Mouse (Mus musculus): ENCODE data around the gene Zfp638. TPM values are rescaled to one million over a fixed set of nuclear protein-coding genes. Genes with fewer than 3 reads are reported as not detected.

The Zfp638 gene
- polyA plus RNA-seq, 2 experiments: 55.4 to 61.8 TPM

GRCm38 (mm10) chr6:83906659-83907058, 39.8 kb downstream of the Zfp638 start:
- no peaks in the 10 kb centered on the region for H3K4me1 ChIP-seq (ENCODE audit: control insufficient read depth, insufficient read depth, low read length)
- TF ChIP-seq POLR2A (IDR thresholded peaks at IDR 0.05; ENCODE audit: borderline replicate concordance, extremely low read depth, insufficient read depth, insufficient read length): no peak
- H3K27me3 ChIP-seq (ENCODE audit: control insufficient read depth, insufficient read depth, low read length): no peaks in the 10 kb centered on the region
- H3K4me2 ChIP-seq (replicated peaks; ENCODE audit: low read depth, low read length, severe bottlenecking): no peak overlapping the region
- H3K4me3 ChIP-seq (replicated peaks; ENCODE audit: low read length): no peak overlapping the region
- H3K36me3 ChIP-seq (ENCODE audit: control insufficient read depth, insufficient read depth, low read length): no peaks in the 10 kb centered on the region
- no peak overlapping the region for H3K9ac ChIP-seq (ENCODE audit: low read depth, low read length, severe bottlenecking)
- H3K27ac ChIP-seq (replicated peaks; ENCODE audit: low read depth, low read length): no peak overlapping the region
- DNase-seq (ENCODE audit: low spot score): no peak
- no peaks in the 10 kb centered on the region for H3K9me3 ChIP-seq (ENCODE audit: control insufficient read depth, low read length)
- ATAC-seq (ENCODE audit: low FRiP score, low read depth): no peak

GRCm38 (mm10) chr6:83908386-83908785, 41.5 kb downstream of the Zfp638 start:
- TF ChIP-seq POLR2A (IDR thresholded peaks at IDR 0.05; ENCODE audit: borderline replicate concordance, extremely low read depth, insufficient read depth, insufficient read length): no peak
- Histone ChIP-seq H3K9me3 (ENCODE audit: control insufficient read depth, low read length) (no peaks in the 10 kb centered on the region), H3K9ac (ENCODE audit: low read depth, low read length, severe bottlenecking) (no peak overlapping the region), H3K4me2 (replicated peaks; ENCODE audit: low read depth, low read length, severe bottlenecking) (no peak overlapping the region), H3K27ac (replicated peaks; ENCODE audit: low read depth, low read length) (no peak overlapping the region), H3K4me1 (ENCODE audit: control insufficient read depth, insufficient read depth, low read length) (no peaks in the 10 kb centered on the region), H3K36me3 (ENCODE audit: control insufficient read depth, insufficient read depth, low read length) (no peaks in the 10 kb centered on the region), H3K4me3 (replicated peaks; ENCODE audit: low read length) (no peak overlapping the region), H3K27me3 (ENCODE audit: control insufficient read depth, insufficient read depth, low read length) (no peaks in the 10 kb centered on the region)
- ATAC-seq (ENCODE audit: low FRiP score, low read depth) (no peak), DNase-seq (ENCODE audit: low spot score) (no peak)
- 27% methylated on average over 4 of the region's 4 CpGs for WGBS

GRCm38 (mm10) chr6:83913710-83914109, 46.8 kb downstream of the Zfp638 start:
- Histone ChIP-seq H3K9ac (ENCODE audit: low read depth, low read length, severe bottlenecking) (no peak overlapping the region), H3K4me1 (ENCODE audit: control insufficient read depth, insufficient read depth, low read length) (no peaks in the 10 kb centered on the region), H3K4me3 (replicated peaks; ENCODE audit: low read length) (no peak overlapping the region), H3K27me3 (ENCODE audit: control insufficient read depth, insufficient read depth, low read length) (no peaks in the 10 kb centered on the region), H3K36me3 (ENCODE audit: control insufficient read depth, insufficient read depth, low read length) (no peaks in the 10 kb centered on the region), H3K27ac (replicated peaks; ENCODE audit: low read depth, low read length) (no peak overlapping the region), H3K4me2 (replicated peaks; ENCODE audit: low read depth, low read length, severe bottlenecking) (0 out of 2 replicates have a peak overlapping the region, but pooled peaks have one; percentile 6), H3K9me3 (ENCODE audit: control insufficient read depth, low read length) (no peaks in the 10 kb centered on the region)
- ATAC-seq (ENCODE audit: low FRiP score, low read depth) (no peak), DNase-seq (ENCODE audit: low spot score) (no peak)
- WGBS: 36% methylated on average over 4 of the region's 4 CpGs
- TF ChIP-seq POLR2A (IDR thresholded peaks at IDR 0.05; ENCODE audit: borderline replicate concordance, extremely low read depth, insufficient read depth, insufficient read length): no peak

- Histone ChIP-seq H3K36me3 (ENCODE audit: control insufficient read depth, insufficient read depth, low read length) (no peaks in the 10 kb centered on the region), H3K27ac (replicated peaks; ENCODE audit: low read depth, low read length) (peak overlapping the region; percentile 95), H3K4me3 (replicated peaks; ENCODE audit: low read length) (peak overlapping the region; percentile 84), H3K4me1 (ENCODE audit: control insufficient read depth, insufficient read depth, low read length) (no peaks in the 10 kb centered on the region), H3K27me3 (ENCODE audit: control insufficient read depth, insufficient read depth, low read length) (no peaks in the 10 kb centered on the region), H3K4me2 (replicated peaks; ENCODE audit: low read depth, low read length, severe bottlenecking) (peak overlapping the region; percentile 48; the same call in 1 of the 2 replicates), H3K9ac (ENCODE audit: low read depth, low read length, severe bottlenecking) (peak overlapping the region; percentile 97), H3K9me3 (ENCODE audit: control insufficient read depth, low read length) (no peaks in the 10 kb centered on the region)
- DNase-seq (ENCODE audit: low spot score): peak; percentile 98
- TF ChIP-seq POLR2A (IDR thresholded peaks at IDR 0.05; ENCODE audit: borderline replicate concordance, extremely low read depth, insufficient read depth, insufficient read length): peak; percentile 94; the same call in 1 of the 2 replicates
- WGBS: 0% methylated on average over 24 of the region's 50 CpGs
- ATAC-seq (ENCODE audit: low FRiP score, low read depth): peak; percentile 96
Observed at GRCm38 (mm10) chr6:83914183-83914719, 47.3 kb downstream of the Zfp638 start.

- WGBS: under 1% methylated on average over 30 of the region's 40 CpGs
Observed at GRCm38 (mm10) chr6:83914720-83915271, 47.9 kb downstream of the Zfp638 start.

More at GRCm38 (mm10) chr6:83914720-83915271, 47.9 kb downstream of the Zfp638 start:
- Histone ChIP-seq H3K9me3 (ENCODE audit: control insufficient read depth, low read length) (no peaks in the 10 kb centered on the region), H3K36me3 (ENCODE audit: control insufficient read depth, insufficient read depth, low read length) (0 out of 2 replicates have a peak, but pooled peaks cover under 1% of the 10 kb centered on the region), H3K4me1 (ENCODE audit: control insufficient read depth, insufficient read depth, low read length) (no peaks in the 10 kb centered on the region), H3K9ac (ENCODE audit: low read depth, low read length, severe bottlenecking) (peak overlapping the region; percentile 97), H3K4me2 (replicated peaks; ENCODE audit: low read depth, low read length, severe bottlenecking) (peak overlapping the region; percentile 48), H3K4me3 (replicated peaks; ENCODE audit: low read length) (peak overlapping the region; percentile 84), H3K27ac (replicated peaks; ENCODE audit: low read depth, low read length) (peak overlapping the region; percentile 95), H3K27me3 (ENCODE audit: control insufficient read depth, insufficient read depth, low read length) (no peaks in the 10 kb centered on the region)
- DNase-seq (ENCODE audit: low spot score) (peak; percentile 11), ATAC-seq (ENCODE audit: low FRiP score, low read depth) (peak; percentile 53)
- no peak for TF ChIP-seq POLR2A (IDR thresholded peaks at IDR 0.05; ENCODE audit: borderline replicate concordance, extremely low read depth, insufficient read depth, insufficient read length)

All from limb, embryonic 14.5 days (tissue).